Mouse (Mus musculus) thymus, adult 2 months (tissue): ENCODE measurements at regions not wholly inside any gene's neighbourhood (a gene's known extent, or its start where the extent isn't known, plus 50 kb on each side); places are given as distances from the start of the nearest gene placed in this dataset.

ENCODE experiments used
- DNase-seq: peaks from one replicate; pipeline ENCODE4 v3.0.0; 2021
- H3K27ac ChIP-seq: fragments of 200-500 bp; 2 replicates; pipeline ENCODE4 v1.5.1; 2012; ENCODE audit warnings: low read length, control low read depth; ENCODE audit not compliant: control insufficient read depth, insufficient read depth
- H3K27me3 ChIP-seq: fragments of 200-500 bp; 2 replicates; pipeline ENCODE4 v1.6.1; 2012; ENCODE audit warnings: mild to moderate bottlenecking, low read length, moderate library complexity, mixed read lengths; ENCODE audit not compliant: control insufficient read depth, insufficient read depth
- H3K36me3 ChIP-seq: fragments of 200-500 bp; 2 replicates; pipeline ENCODE4 v1.6.1; 2012; ENCODE audit warnings: mild to moderate bottlenecking, low read length, moderate library complexity; ENCODE audit not compliant: control insufficient read depth, insufficient read depth
- H3K4me1 ChIP-seq: fragments of 200-500 bp; replicated peaks from 2 replicates; pipeline ENCODE4 v1.6.1; 2012; ENCODE audit warnings: low read length; ENCODE audit not compliant: control insufficient read depth, insufficient read depth
- H3K4me3 ChIP-seq: fragments of 200-500 bp; 2 replicates; pipeline ENCODE4 v1.5.1; 2012; ENCODE audit warnings: mild to moderate bottlenecking, low read length, control low read depth, moderate library complexity; ENCODE audit not compliant: control insufficient read depth, insufficient read depth
- CTCF ChIP-seq: fragments of 200-500 bp; IDR thresholded peaks from 2 replicates; pipeline ENCODE4 v1.5.1; 2012; ENCODE audit warnings: mild to moderate bottlenecking, control low read depth, low read length, moderate library complexity, borderline replicate concordance; ENCODE audit not compliant: control insufficient read depth, poor library complexity, insufficient read depth; ENCODE audit errors: extremely low read depth
- POLR2A ChIP-seq: fragments of 200-500 bp; IDR thresholded peaks from 2 replicates; pipeline ENCODE4 v1.6.1; 2012; ENCODE audit warnings: mild to moderate bottlenecking, low read length, control low read depth, moderate library complexity; ENCODE audit not compliant: control insufficient read depth, poor library complexity, insufficient read depth; ENCODE audit errors: extremely low read depth
- WGBS: fragments of 180-500 bp; shearing (Covaris S2); methylation state at CpG from one replicate; pipeline ENCODE4 v1.1.7; 2018; 5-methylcytosine and 5-hydroxymethylcytosine counted together

DNA sequence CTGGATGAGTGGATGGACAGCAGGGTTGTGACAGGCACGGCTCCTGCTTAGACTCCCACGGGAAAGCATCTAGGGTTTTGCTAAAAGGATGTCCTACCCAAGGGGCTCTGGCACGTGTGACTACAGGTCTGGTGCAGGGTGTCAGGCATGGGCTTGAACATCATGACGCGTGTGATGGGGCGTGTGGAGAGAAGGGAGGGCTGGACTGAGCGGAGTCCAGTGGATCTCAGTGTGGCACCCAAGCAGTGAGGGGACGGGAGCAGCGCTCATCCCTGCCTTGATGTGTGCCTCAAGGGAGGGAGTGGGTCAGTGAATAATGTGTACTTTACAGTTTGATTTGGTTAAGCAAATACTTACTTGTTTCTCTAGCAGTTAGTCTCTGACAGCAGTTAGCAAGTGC, 275.3 kb upstream of the Npvf start:
- Histone ChIP-seq H3K27ac (no peak overlapping the region), H3K36me3 (no peaks in the 10 kb centered on the region), H3K4me1 (no peaks in the 10 kb centered on the region), H3K27me3 (no peaks in the 10 kb centered on the region), H3K4me3 (no peak overlapping the region)
- 79% methylated on average over 9 of the region's 9 CpGs for WGBS
- TF ChIP-seq POLR2A (no peak), CTCF (no peak)
- no peak for DNase-seq

- Histone ChIP-seq H3K27ac (no peak overlapping the region), H3K4me1 (no peaks in the 10 kb centered on the region), H3K36me3 (no peaks in the 10 kb centered on the region), H3K27me3 (no peaks in the 10 kb centered on the region), H3K4me3 (no peak overlapping the region)
- 93% methylated on average over 6 of the region's 6 CpGs for WGBS
- TF ChIP-seq CTCF, result no peak
- TF ChIP-seq POLR2A, result no peak
- DNase-seq, result no peak
These were observed 279.3 kb upstream of the Npvf start for GRCm38 (mm10) chr6:50933510-50933909.

GRCm38 (mm10) chr6:50934245-50934644, 280.0 kb upstream of the Npvf start:
- Histone ChIP-seq H3K4me1 (no peaks in the 10 kb centered on the region), H3K4me3 (no peak overlapping the region), H3K27me3 (no peaks in the 10 kb centered on the region), H3K27ac (no peak overlapping the region), H3K36me3 (no peaks in the 10 kb centered on the region)
- WGBS, result 82% methylated on average over 10 of the region's 10 CpGs
- TF ChIP-seq POLR2A (no peak), CTCF (no peak)
- DNase-seq, result no peak

DNA sequence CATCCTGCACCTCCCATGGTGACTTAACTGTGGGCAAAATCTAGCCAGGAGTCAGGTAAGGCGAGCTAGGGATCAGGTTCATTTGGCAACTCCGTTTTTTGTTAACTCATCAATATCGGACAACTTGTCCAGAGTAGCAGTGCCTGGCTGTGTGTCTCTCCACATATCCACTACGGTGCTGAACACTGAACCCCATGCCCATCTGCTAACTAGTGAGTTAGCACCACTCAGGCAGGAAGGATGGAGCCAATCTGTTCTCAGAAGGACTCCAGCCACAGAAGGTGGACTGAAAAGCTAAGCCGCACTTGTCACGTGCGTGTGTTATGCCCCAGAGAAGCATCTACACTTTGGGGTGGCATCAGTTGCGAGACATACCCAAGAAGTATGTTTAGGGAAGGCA, 282.1 kb upstream of the Npvf start:
- no peaks in the 10 kb centered on the region for H3K27me3 ChIP-seq
- WGBS, result 84% methylated on average over 8 of the region's 8 CpGs
- TF ChIP-seq CTCF (no peak), POLR2A (no peak)

GRCm38 (mm10) chr6:50937094-50937493, 282.9 kb upstream of the Npvf start:
- no peak overlapping the region for H3K4me3 ChIP-seq
- no peaks in the 10 kb centered on the region for H3K36me3 ChIP-seq
- H3K27me3 ChIP-seq, result no peaks in the 10 kb centered on the region
- WGBS, result 25% methylated on average over 9 of the region's 9 CpGs
- no peak overlapping the region for H3K27ac ChIP-seq
- peak; percentile 82; the same call in 1 of the 2 replicates for TF ChIP-seq CTCF
- TF ChIP-seq POLR2A, result no peak
- peak; percentile 53 for DNase-seq
- H3K4me1 ChIP-seq, result no peaks in the 10 kb centered on the region

More for the DNA sequence above, 282.1 kb upstream of the Npvf start:
- no peaks in the 10 kb centered on the region for H3K36me3 ChIP-seq
- H3K27ac ChIP-seq, result no peak overlapping the region
- no peaks in the 10 kb centered on the region for H3K4me1 ChIP-seq
- H3K4me3 ChIP-seq, result no peak overlapping the region
- no peak for DNase-seq

DNA sequence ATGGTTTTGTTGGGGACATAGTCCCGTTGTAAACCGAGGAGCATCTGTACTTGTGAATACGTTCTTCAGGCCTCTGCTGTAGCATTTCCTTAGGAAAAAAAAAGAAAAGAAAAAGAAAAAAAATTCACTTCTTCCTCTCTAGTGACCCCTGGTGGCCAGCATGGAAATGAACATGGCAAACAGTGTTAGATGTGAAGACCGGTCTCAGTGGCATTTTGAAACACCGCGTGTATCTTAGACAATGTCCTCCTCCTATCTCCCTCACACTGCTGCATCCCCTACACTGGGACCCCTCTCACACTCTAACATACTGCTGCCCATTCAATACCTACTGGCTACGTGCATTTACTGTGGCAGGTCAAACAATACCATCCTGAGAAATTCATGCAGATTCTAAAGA, 284.6 kb upstream of the Npvf start:
- H3K27ac ChIP-seq, result no peak overlapping the region
- no peak overlapping the region for H3K4me3 ChIP-seq
- peak; percentile 7 for DNase-seq
- 21% methylated on average over 7 of the region's 7 CpGs for WGBS
- TF ChIP-seq CTCF (no peak), POLR2A (no peak)
- no peaks in the 10 kb centered on the region for H3K27me3 ChIP-seq
- H3K4me1 ChIP-seq, result no peaks in the 10 kb centered on the region
- no peaks in the 10 kb centered on the region for H3K36me3 ChIP-seq

DNA sequence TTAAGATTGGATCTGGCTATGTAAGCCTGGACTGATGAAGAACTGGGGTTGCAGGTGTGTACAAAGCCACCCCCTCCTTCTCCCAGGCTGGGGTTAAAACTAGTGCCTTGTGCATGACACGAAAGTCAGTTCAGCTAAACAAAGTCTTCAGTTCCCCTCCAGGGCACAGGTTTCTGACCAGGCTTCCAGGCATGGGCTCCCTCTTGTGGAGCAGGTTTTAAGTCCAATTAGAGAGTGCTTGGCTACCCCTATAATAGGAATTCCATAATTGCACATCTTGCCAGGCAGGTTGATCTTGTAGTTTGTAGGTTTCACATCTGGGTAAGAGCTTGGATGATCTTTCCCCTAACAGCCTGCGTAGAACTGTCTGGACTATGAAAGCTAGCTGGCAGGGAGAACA, 285.2 kb upstream of the Npvf start:
- 49% methylated on average over 2 of the region's 2 CpGs for WGBS
- TF ChIP-seq POLR2A (no peak), CTCF (no peak)
- Histone ChIP-seq H3K36me3 (no peaks in the 10 kb centered on the region), H3K27me3 (no peaks in the 10 kb centered on the region), H3K4me1 (no peaks in the 10 kb centered on the region), H3K27ac (no peak overlapping the region), H3K4me3 (no peak overlapping the region)
- DNase-seq, result no peak
